Mouse (Mus musculus): ENCODE data around the gene Adam23.
"Not testable (repeated sequence)": the region's sequence is repeated elsewhere in the genome, so short reads cannot be mapped to it uniquely, and the experiment has no call there.

The Adam23 gene

DNA sequence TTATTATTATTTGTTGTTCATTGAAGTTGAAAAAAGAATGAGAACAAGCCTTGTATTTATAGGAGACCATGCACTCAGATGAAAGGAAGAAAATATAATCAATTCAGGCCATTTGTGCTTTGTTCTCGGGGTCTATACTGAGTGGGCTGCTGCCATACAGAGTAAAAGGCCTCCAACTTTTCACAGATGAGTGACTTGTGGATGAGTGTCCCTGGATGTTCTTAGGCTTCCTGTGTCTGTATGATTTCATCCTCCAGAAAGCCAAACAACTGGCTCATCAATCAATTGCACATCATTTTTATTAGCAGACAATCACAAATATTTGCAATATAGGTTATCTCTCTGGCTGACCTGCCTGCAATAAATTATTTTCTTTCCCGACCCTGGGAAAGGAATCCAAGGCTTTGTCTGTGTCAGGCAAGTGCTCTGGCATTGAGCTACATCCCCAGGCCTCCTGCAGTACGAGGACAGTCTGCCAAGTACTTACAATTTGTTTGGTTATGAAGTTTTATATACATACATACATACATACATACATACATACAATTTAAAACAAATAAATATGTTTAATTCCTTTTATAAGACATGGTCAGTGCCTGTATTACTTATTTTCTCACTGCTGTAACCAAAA lies 158.3 kb downstream of the Adam23 start:
- no peak for DNase-seq

DNA sequence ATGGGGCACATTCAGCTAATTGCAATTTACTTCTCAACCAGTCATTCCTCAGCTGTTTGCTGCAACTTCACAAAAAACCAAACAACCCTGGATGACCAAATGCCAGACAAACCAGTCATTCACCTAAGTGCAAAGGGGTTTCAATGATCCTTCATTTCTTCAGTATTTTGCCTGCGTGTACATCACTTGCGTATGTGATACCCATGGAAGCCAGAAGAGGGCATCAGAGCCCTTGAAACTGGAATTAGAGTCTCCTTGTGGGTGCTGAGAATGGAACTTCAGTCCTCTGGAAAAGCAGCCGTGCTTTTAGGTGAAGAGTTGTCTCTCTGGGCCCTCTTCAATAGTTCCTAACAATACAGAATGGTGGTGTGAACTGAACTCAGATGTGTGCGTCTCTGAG lies 163.9 kb downstream of the Adam23 start:
- no peak for DNase-seq

DNA sequence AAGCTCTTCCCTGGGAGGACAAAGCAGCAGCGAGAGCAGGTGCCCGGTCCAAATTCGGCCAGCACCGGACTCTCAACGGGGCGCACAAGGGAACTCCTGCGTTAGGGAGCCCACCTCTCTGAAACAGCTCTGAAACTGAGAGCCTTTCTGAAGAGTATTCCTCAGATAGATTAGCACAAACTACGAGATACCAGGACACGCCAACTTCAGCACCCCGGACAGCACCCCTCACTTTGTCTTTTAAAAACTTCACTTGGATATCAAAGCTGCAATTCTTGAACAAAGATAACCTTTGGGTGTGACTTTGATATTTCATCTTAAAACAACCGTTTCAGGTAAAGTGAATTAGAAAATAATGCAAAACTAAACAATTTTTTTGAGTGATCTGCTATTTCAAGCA lies 168.9 kb downstream of the Adam23 start:
- no peak for DNase-seq

DNA sequence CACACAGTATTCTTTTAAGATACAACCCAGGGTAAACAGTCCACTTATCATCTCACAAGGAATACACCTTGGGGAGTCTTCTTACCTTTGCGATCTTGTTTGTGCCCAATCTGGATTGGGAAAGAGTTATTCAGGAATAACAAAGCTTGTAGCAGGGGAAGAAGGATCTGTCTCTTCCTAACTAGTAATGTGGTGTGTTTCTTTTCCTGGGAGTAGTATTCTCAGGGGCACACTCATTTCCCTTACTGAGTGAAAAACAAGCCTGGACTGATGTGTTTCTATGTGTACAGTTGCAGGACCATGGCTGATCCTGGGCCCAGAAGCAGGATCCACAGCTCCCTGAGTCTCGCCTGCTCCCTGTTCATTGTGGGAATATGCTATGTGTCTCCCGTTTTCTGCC lies 170.0 kb downstream of the Adam23 start, which contains the start of gene Gm39653:
Gene Gm39653 (plus strand): TSS at position 301 of the 400 bp plus-strand sequence.
- DNase-seq: no peak

DNA sequence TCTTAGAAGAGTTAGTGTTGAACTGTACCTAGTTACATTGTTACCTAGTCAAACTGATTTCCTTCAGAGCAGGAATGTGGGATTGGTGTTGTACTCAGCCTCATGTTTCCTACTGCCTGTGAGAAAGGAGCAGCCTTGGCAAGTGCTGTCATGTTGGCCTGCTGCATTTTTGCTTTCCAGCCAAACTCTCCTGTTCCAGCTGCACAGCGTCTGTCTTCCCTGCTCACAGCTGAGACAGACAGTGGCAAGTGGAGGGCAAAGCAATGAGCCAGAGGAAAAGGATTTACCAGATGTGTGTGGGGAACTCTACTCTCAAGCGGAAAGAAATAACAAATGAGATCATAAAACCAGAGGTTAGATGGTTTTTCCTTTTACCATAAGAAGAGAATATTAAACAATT lies 182.5 kb downstream of the Adam23 start:
- no peak for DNase-seq

DNA sequence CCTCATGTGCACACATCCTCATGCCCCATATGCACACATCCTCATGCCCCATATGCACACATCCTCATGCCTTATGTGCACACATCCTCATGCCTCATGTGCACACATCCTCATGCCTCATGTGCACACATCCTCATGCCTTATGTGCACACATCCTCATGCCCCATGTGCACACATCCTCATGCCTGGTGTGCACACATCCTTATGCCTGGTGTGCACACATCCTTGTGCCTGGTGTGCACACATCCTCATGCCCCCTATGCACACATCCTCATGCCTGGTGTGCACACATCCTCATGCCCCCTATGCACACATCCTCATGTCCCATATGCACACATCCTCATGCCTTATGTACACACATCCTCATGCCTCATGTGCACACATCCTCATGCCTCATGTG lies 184.7 kb downstream of the Adam23 start:
- DNase-seq: not testable (repeated sequence)

DNA sequence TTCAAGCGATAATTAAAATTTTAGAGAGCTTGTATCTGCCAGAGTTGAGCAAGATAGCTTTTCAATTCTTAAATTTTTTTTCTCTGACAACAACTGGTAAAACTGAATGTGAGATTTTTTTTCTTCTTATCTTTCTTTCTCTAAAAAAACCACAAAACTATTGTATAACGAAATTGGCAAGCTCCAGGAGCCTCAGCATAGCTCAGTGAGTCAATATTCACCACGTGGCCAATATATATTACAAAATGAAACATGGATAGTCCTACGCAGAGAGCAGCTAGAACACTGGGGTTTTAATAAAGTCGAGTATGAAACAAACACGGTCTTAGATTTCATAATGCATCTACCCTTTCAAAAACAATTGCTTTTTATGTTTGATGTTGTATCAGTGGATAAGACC lies 194.2 kb downstream of the Adam23 start:
- DNase-seq: no peak
